Mouse (Mus musculus): ENCODE data around the gene Kcnj6.
"Not testable (repeated sequence)": the region's sequence is repeated elsewhere in the genome, so short reads cannot be mapped to it uniquely, and the experiment has no call there.

Kcnj6 gene

GRCm38 (mm10) chr16:94845996-94846395 lies 151.5 kb downstream of the Kcnj6 start:
- DNase-seq: no peak

GRCm38 (mm10) chr16:94844769-94845168 lies 152.7 kb downstream of the Kcnj6 start:
- no peak for DNase-seq

GRCm38 (mm10) chr16:94839398-94839797 lies 158.1 kb downstream of the Kcnj6 start:
- no peak for DNase-seq

GRCm38 (mm10) chr16:94837881-94838280 lies 159.6 kb downstream of the Kcnj6 start:
- DNase-seq: no peak

GRCm38 (mm10) chr16:94834502-94834901 lies 163.0 kb downstream of the Kcnj6 start:
- no peak for DNase-seq

- DNase-seq: no peak
Observed at GRCm38 (mm10) chr16:94828166-94828565, 169.3 kb downstream of the Kcnj6 start.

GRCm38 (mm10) chr16:94827092-94827585 lies 170.4 kb downstream of the Kcnj6 start:
- DNase-seq: no peak

- DNase-seq: no peak
Observed at GRCm38 (mm10) chr16:94825274-94825673, 172.2 kb downstream of the Kcnj6 start.

GRCm38 (mm10) chr16:94822611-94823010 lies 174.9 kb downstream of the Kcnj6 start:
- DNase-seq: no peak

GRCm38 (mm10) chr16:94821610-94822009 lies 175.9 kb downstream of the Kcnj6 start:
- DNase-seq: no peak

GRCm38 (mm10) chr16:94816391-94816790 lies 181.1 kb downstream of the Kcnj6 start:
- DNase-seq: peak; percentile 22 to 26

- DNase-seq: no peak
Observed at GRCm38 (mm10) chr16:94815891-94816290, 181.6 kb downstream of the Kcnj6 start.

- DNase-seq: not testable (repeated sequence)
Observed at GRCm38 (mm10) chr16:94809286-94809685, 188.2 kb downstream of the Kcnj6 start.

GRCm38 (mm10) chr16:94798241-94798640 lies 199.3 kb downstream of the Kcnj6 start:
- DNase-seq: no peak

- DNase-seq: no peak
Observed at GRCm38 (mm10) chr16:94797366-94797765, 200.1 kb downstream of the Kcnj6 start.

GRCm38 (mm10) chr16:94793041-94793440 lies 204.5 kb downstream of the Kcnj6 start:
- DNase-seq: no peak

GRCm38 (mm10) chr16:94789958-94790357 lies 207.5 kb downstream of the Kcnj6 start:
- DNase-seq: peak in 1 of 2 experiments; percentile 12

GRCm38 (mm10) chr16:94788716-94789115 lies 208.8 kb downstream of the Kcnj6 start:
- DNase-seq: no peak

- DNase-seq: peak; percentile 77 to 80
Observed at GRCm38 (mm10) chr16:94788165-94788564, 209.3 kb downstream of the Kcnj6 start.

GRCm38 (mm10) chr16:94785873-94786272 lies 211.6 kb downstream of the Kcnj6 start:
- DNase-seq: no peak

- peak in 1 of 2 experiments; percentile 16 for DNase-seq
Observed at GRCm38 (mm10) chr16:94783696-94784095, 213.8 kb downstream of the Kcnj6 start.

- DNase-seq: peak; percentile 28 to 38
Observed at GRCm38 (mm10) chr16:94782110-94782946, 215.2 kb downstream of the Kcnj6 start.

GRCm38 (mm10) chr16:94773928-94774327 lies 223.6 kb downstream of the Kcnj6 start:
- DNase-seq: no peak

GRCm38 (mm10) chr16:94767606-94768005 lies 229.9 kb downstream of the Kcnj6 start:
- no peak for DNase-seq

Data from kidney, postnatal 4 days (tissue).